Mouse (Mus musculus) lung, postnatal 14 days (tissue): ENCODE measurements around the gene Srrt.

Experiments
- DNase-seq: peaks from one replicate; pipeline ENCODE4 v3.0.0; 2021

Gene Srrt

DNA sequence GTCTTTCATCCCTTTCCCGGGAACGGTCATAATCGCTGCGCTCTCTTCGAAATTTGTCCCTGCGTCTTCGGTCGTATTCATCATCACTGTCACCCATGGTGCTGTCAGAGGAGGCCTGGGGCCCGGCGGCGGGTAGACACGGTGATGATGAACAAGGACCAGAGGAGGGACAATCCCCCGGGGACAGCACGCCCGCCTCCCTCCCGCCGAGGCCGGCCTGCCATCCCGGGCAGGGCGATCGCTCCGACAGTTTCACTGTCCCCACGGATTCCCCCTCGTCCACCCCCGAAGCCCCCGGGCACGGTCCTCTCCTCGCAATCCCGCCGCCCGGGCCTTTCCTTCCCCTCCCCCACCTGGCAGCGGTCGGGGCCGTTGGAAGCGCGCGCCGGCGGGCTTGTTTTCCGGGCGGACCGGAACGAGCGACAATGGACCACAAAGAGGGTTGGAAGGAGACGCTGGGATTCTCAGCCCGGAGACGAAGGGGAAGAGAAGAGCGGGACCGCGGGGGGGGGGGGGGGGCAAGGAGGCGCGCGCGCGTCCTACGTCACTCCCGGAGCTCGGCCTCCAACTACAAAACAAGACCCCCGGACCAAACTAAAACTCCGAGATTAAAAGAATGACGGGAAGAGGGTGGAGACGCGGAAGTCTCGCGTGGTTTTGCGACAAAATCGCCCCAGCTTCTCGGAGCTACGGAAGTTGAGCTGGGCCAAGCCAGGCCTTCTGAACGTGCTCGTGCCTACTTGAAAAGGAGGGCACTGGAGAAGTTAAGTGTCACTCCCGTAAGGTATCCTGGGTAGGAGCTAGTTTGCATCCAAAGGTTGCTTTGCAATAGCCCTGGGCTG lies at the start of gene Srrt:
Srrt (minus strand) TSS at position 604 of the 842 bp plus-strand sequence.
- peak; percentile 91 for DNase-seq

DNA sequence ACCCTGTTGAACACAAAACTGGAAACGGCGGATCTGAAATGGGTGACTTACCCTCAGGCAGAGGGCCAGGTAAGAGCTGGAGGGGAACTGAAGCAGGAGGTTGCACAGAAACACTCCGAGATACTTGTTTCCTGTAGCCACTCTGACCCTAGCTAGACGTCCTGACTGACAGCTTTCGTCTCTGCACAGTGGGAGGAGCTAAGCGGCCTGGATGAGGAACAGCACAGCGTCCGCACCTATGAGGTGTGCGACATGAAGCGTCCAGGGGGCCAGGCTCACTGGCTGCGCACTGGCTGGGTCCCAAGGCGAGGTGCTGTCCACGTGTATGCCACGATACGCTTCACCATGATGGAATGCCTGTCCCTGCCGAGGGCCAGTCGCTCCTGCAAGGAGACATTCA lies 46.6 kb upstream of the Srrt start:
- no peak for DNase-seq

DNA sequence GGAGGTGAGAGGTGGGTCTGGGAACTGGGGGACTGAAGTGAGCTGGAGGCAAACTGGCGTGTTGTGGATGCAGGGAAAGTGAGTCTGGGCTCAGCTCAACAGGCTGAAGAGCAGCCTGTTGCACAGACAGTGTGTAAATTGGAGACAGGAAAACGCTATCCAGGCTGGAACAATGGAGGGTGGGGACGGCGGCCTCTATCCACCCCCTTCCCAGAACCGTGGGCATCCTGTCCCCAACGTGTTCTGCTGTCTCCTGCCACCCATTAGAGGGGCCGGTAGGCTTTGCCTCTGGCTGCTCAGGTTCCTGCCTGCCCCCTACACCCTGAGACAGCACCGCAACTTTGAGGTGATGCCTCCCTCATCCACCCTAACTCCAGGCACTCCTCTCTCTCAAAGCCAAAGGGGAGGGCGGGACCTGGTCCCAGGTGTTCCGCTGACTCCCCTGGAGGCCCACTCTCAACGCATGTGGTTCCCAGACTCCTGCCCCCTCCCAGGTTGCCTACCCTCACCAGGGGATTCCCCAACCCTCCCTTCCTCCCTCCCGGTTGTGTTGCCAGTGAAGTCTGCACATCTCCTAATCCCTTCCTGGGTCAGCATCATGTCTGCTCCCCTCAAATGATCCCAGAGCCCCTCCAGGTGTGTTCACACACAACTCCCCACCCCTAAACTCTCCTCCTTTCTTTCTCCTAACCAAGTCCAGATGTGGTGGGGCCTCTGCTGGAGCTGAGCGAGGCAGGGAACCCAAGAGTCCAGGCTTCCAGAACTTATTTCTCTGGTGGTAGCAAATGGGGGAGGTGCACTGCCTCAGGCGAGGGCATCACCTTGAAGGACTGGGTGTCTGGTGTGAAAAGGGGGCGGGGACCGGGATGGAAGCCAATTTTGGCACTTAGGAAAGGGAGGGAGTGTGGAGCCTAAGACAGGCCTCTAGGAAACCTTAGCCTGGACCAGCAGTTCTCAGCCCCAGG lies 44.8 kb upstream of the Srrt start:
- DNase-seq: peak; percentile 58

DNA sequence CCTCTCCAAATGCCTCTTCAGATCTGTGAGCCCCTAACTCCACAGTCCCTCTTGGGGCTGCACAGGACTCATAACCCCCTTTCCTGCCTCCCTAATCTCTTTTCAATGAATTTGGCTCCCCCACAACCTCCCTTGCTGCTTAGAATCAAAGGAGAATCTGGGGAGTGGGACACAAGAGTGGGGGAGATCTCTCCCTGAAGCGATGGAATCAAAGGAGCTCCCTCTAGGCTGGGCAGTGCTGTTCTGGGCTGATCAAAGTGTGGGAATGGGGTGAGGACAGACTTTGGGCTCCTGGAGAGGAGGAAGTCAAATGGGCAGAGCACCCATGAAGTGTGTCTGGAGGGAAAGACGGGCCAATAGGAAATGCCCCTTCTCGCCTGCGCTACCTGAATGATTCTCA lies 43.9 kb upstream of the Srrt start:
- peak; percentile 6 for DNase-seq

DNA sequence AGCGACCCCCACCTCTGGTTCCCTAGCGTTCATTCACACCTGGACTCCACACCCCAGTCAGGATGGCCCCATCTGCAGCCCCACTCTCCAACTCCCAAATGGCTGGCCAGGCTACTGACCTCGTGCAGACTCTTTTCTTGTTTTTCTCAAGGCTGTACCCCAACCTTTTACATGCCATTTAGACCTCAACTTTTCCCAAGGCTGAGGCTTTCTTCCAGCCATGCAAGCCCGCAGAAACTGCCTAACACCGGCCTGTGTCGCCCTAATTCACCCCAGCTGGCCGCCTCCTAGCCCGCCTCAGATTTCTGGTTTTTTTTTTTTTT lies 43.5 kb upstream of the Srrt start:
- DNase-seq: no peak

DNA sequence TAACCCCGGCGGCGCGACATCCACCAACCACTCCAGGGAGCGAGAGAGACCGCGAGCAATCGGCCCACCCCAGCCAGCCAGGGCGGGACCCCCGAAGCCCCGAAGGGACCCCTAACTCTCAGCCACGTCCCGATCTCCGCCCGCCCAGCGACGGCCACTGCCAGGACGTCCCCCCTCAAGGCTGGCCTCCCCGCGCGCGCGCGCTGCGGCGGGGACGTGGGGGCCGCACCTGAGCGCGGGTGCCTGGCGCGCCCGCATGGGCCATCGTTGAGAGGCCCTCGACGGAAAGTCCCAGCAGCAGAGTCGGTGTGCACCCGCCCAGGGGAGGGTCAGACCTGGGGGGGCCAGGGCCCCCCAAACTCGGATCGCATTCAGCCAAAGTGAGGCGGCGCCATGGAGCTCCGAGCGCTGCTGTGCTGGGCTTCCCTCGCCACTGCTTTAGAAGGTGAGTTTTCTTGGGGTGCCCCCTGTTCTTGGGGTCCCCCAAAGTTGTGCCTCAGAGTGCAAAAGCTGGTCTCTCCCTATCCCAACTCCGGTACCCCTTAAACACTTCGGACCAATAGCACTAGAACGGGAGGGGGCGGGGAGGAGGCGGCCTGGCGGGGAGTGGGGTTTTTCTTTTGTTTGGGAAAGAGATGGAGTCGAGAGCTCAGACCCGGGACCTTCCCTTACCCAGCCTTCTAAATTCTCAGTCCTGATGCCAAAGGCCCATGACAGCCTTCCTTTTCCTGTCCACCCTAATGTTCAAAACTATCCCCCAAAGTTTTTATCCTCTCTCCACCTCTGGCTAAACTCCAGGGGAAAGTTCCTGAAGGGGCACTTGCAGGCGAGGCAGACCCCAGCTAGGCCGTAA lies 43.0 kb upstream of the Srrt start:
- no peak for DNase-seq

DNA sequence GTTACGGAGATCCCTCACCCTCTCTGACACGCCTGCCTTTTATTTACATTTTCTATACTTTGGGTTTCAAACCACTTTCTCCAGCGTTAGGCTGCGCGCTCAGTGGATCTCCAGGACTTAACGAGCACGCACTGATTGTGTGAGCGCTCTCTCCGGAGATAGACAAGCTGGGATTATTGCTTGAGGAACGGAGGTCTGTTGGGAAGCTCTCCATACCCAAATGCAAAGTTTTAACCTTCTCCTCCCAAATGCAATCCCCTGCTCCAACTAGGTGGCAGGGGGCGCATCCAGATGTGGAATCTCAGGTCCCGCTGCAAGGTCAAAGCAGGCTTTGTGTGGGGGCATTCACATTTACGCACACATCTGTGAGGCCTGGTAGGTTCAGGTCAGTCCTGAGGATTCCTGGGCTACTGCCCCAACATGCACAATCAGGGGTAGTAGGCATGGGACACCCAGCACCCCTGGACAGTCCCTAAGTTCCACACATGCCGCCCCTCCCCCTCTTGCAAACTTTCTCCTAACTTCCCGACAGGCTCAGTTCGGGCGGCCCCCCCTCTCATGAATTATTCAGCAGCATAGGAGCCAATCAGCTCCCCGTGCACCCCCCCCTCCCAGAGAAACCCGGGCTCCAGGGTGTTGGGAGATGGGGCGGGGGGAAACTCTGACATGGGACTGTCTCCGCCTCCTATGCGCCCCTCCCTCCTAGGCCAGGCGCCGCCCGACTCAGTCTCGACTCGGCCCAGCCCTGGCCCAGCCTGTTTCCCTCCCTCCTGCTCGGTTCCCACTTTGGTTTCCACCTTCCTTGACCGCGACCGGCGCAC lies 42.1 kb upstream of the Srrt start, which contains the start of gene Ephb4:
Ephb4 (plus strand) TSS at position 726 of the 821 bp plus-strand sequence.
- peak; percentile 93 for DNase-seq

DNA sequence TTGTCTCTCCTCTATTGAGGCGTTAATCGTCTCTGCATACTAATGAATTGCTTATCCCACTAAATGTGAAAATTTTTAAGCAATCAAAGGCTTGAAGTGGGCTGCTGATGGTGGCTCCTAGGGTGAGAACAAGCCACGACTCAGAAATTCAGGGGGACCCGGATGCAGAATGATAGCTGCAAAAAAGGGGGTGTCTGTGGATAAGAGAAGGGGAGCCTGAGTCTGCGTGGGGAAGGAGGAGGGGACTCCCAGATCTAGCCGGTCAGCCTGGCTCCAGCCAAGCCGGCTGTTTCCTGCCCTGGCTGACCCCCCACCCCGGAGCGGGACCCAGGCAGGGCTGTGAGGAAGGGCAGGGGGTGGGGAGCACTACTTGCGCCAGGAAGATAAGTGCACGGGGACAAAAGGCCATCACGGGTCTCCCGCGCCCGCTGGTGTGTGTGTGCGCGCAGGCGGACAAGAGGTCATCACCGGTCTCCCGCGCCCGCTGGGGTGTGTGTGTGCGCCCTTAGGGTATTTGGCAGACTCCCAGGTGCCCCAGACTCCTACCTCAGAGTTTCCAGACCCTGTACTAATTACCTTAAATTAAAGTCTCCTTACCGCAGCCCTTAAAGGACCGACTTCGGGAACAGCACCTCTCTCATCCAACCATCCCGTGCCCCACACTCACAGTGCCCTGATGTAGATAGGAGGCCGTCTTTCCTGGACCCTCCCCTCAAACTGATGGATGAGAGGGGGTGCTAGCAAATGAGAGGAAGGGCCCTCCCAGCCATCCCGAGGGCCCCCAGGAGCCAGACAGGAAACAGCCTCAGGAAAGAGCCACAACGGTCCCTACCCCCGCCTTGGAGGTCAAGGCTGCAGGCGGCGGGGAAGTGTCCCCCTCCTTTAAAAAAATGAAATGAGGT lies 41.3 kb upstream of the Srrt start:
- DNase-seq: peak; percentile 81

DNA sequence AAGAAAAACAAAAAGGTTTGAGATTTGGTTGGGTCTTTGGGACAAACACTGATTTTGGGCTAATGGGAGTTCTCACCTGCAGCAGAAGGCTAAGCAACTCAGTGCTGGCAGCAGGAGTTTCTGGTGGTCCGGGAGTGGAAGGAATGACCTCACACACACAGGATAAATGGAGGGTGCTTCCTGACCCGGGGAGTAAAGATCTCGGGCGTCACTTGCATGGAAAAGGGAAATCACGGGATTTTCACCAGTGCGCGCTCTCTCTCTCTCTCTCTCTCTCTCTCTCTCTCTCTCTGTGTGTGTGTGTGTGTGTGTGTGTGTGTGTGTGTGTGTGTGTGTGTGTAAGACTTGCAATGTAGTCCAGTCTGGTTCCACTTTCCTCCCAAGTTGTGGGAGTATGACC lies 40.4 kb upstream of the Srrt start:
- DNase-seq: peak; percentile 10

DNA sequence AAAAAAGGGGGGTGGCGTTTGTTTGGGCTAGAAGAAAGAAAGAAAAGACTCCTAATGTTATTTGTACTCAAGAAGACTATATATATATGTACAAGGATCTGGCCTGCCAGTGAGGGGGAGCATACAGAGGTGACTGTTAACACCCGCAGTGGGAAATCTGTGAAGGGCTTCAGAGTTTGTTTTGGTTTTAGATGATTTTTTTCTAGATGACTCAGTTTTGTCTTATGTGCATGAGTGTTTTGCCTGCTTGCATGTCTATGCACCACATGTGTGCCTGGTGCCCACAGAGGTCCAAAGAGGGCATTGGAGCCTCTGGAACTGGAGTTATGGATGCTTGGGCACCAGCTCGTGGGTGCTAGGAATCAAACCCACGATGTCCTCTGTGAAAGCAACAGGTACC lies 39.5 kb upstream of the Srrt start:
- DNase-seq: no peak

DNA sequence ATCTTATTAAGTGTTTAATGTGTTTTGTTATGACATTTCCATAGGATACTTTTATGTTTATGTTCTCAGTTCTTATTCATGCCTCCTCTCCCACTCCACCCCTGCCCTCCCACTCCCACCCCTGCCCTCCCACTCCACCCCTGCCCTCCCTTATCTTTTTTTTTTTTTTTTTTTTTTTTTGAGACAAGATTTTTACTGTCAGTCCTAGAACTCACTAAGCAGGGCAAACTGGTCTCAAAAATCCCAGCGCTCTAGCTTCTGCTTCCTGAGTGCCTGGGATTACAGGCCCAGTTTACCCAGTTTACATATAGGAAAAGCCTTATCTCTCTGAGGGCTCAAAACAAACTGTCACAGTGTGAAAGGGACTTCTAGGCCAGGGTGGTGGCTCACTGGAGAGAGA lies 38.9 kb upstream of the Srrt start:
- no peak for DNase-seq

DNA sequence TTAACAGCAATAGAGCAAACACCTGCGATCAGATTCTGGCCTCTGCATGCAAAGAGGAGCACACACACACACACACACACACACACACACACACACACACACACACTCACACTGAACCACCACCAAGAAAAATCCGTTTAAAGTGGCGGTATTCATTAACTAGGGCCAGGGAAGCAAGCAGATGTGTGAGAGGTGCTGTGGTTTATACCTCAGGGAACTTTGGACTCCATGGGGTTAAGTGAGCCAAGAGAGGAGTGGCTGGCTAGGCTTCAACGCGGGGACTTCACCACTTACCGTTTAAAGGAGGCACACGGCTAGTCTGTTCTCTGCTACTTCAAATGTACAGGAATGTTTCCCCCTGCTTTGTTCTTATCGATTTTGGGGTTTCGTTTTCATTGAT lies 38.3 kb upstream of the Srrt start:
- DNase-seq: peak; percentile 45

DNA sequence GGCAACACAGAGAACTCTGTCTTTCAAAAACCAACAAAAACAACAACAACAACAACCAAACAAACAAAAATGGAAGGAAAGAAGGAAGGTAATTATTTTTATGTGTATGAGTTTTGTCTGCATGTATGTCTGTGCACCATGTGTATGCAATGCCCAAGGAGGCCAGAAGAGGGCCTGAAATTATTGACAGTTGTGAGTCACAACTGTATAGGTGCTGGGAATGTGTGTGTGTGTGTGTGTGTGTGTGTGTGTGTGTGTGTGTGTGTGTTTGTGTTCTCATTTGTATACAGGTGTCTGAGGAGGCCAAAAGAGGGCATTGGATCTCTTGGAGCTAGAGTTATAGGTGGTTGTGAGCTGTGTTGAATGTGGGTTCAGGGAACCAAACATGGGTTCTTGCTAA lies 36.4 kb upstream of the Srrt start:
- DNase-seq: no peak

DNA sequence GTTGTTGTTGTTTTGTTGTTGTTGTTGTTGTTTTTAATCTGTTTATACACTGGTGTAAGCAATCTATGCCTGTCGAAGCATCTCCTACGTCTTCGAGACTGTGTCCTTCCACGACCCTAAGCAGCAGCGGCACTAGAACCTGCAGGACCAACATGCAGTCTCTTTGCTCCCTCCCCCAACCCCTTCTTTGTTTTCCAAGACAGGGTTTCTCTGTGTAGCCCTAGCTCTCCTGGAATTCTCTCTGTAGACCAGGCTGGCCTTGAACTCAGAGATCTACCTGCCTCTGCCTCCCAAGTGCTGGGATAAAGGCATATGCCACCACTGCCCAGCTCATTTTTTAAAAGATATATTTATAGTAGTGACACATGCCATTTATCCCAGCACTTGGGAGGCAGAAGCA lies 35.9 kb upstream of the Srrt start:
- no peak for DNase-seq

DNA sequence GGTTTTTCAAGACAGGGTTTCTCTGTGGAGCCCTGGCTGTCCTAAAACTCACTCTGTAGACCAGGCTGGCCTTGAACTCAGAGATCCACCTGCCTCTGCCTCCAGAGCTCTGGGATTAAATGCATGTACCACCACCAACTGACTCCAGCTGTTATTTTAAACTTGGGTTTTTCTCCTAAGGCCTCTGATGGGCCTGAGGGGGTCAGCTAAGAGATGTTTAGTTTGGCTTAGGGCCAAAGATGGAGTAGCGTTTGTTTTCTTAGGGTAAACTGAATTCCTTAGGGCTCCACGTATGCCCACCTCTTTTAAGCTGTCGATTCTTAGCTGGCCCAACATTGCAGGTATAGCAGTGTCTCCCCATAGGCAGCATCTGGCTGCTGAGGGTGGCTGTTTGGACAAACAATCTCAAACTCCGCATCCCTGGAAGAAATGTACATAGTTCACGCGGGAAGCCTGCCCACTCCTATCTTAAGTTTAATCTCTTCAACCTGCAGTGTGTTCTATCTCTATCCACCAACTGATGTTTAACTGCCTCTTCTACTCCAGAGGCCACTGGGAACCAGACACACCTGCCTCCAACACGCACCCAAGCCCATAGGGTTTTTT lies 35.0 kb upstream of the Srrt start:
- no peak for DNase-seq

DNA sequence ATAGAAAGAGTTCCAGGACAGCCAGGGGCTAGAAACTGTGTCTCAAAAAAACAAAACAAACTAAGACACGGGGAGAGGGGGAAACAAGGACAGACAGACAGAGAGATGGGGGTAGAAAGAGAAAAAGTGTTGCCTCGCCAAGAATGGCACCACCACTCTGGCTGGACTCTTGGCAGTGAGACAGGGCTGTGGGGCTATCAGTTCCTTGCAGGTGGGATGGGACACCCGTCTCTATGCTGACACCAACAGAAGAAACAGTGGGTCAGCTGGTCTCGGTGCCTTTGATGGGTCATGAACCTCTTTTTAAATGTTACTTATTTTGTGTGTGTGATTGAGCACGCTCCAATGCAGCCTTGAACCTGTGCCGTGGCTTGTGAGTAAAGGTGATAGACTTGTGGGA lies 32.7 kb upstream of the Srrt start:
- DNase-seq: no peak

DNA sequence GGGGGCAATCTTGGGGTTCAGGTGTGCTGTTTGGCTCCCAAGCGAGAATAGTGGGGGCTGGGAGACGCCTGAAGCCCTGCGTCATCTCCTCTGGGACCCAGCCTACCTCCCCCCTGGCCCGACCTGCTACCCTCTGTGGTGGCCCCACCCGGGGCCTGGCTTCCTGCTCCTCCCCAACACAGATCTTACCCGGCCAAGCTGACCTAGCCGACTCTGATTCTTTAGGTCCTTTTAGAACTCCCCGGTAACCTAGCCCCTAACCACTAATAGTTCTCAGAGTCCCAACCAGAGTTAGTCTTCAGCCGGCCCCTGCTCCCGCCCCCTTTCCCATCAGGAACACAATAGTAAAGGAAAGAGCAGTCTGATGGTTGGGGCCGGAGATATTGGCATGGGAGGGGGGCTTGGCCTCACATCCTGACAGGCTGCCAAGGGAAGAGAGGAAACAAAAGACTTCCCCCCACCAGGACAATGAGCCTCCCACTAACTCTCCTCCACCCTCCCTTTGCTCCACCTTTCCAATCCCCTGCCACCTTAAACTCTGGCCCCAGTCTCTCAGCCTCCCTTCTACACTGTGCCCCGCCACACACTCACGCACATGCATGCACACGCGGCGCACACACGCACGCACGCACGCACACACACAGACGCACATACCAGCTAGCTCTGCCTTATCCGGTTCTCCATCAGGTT lies 32.0 kb upstream of the Srrt start:
- peak; percentile 69 for DNase-seq

DNA sequence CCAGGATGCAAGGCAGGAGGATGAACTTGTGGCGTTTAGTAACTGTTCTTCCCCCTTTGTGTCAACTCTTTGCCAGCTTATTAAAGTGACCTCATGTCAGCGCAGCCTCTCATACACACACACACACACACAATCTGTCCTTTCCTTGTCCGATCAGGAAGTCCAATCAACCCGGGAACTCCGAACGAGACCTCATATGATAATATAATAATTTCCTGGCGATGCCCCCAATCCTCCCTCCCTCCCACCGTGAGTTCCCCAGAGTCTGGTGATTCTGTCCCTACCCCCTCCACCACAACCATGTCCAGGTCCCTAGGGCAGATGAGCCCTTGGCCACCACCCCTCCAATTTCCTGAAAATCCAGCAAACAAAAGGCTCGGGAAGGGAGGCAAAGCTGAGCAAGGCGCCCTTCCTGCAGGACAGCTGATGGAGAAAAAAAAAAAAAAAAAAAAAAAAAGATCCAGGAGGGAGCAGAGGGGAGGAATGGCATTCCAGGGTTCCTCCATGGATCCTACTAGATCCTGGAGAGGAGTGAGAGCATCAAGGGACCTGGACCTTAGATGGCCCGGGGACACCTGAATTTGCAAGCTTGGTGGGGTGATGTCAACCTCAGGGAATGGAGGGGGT lies 31.3 kb upstream of the Srrt start:
- DNase-seq: peak; percentile 54

DNA sequence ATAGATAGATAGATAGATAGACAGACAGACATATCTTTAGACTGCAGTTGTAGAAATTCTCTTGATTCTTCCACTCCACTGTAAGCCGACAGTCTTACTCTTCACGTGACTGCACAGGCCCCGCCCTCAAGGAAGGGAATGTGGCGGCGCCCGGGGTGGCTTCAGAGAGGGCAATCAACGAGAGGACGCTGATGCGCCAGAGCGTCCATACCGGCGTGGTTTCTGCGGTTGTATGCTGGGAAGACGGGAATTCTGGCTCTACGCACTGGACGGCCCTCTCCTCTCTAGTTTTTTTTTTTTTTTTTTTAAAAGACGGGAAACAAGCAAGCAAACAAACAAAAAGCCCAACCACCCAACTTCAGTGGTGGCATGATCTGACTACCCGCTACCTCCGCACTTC lies 30.8 kb upstream of the Srrt start:
- DNase-seq: peak; percentile 91
